Mouse (Mus musculus) stomach, embryonic 16.5 days (tissue): Measurements from ENCODE around the gene Stambp. TPM values are rescaled to one million over a fixed set of nuclear protein-coding genes. Genes with fewer than 3 reads are reported as not detected.

ENCODE experiments used
- ATAC-seq: fragments of 200-750 bp; cut with Nextera tagmentation; 2 replicates; pipeline ENCODE4 v1.8.0; 2017; ENCODE audit warnings: moderate number of reproducible peaks, moderate TSS enrichment; ENCODE audit not compliant: insufficient read depth, low FRiP score
- H3K27ac ChIP-seq: fragments of 300-500 bp; sonication (generic); 2 replicates; pipeline ENCODE4 v1.5.1; 2014; ENCODE audit warnings: low read length
- H3K27me3 ChIP-seq: fragments of 300-500 bp; sonication (generic); 2 replicates; pipeline ENCODE4 v1.6.1; 2014; ENCODE audit warnings: low read length, control low read depth, mixed read lengths; ENCODE audit not compliant: control insufficient read depth, insufficient read depth
- H3K36me3 ChIP-seq: fragments of 300-500 bp; sonication (generic); 2 replicates; pipeline ENCODE4 v1.6.1; 2014; ENCODE audit warnings: low read length; ENCODE audit not compliant: control insufficient read depth, insufficient read depth
- H3K4me1 ChIP-seq: fragments of 300-500 bp; sonication (generic); 2 replicates; pipeline ENCODE4 v1.6.1; 2014; ENCODE audit warnings: low read length, control low read depth, mixed read lengths; ENCODE audit not compliant: control insufficient read depth, insufficient read depth
- H3K4me2 ChIP-seq: fragments of 300-500 bp; sonication (generic); 2 replicates; pipeline ENCODE4 v1.6.1; 2014; ENCODE audit warnings: low read depth, low read length, mixed read lengths
- H3K4me3 ChIP-seq: fragments of 300-500 bp; sonication (generic); replicated peaks from 2 replicates; pipeline ENCODE4 v1.5.1; 2014; ENCODE audit warnings: mild to moderate bottlenecking, low read length
- H3K9ac ChIP-seq: fragments of 300-500 bp; sonication (generic); 2 replicates; pipeline ENCODE4 v1.6.1; 2014; ENCODE audit warnings: low read length
- H3K9me3 ChIP-seq: fragments of 300-500 bp; sonication (generic); replicated peaks from 2 replicates; pipeline ENCODE4 v1.6.1; 2016; ENCODE audit warnings: low read length, control low read depth; ENCODE audit not compliant: control insufficient read depth
- WGBS: fragments of 180-500 bp; shearing (Covaris S2); extraction: QIAGEN DNeasy Blood & Tissue Kit; methylation state at CpG from one replicate; pipeline ENCODE4 v1.1.7; 2014; 5-methylcytosine and 5-hydroxymethylcytosine counted together
- polyA plus RNA-seq: library from polyadenylated mRNA; unstranded; fragments of >200 nt; fragmentation: Nextera tagmentation; extraction: Ambion mirVana; gene quantifications from 2 replicates; pipeline ENCODE4 v1.2.1, GENCODE M21; 2015

Gene Stambp
- polyA plus RNA-seq, 1 experiment from 2014 or later = 28.0 TPM

DNA sequence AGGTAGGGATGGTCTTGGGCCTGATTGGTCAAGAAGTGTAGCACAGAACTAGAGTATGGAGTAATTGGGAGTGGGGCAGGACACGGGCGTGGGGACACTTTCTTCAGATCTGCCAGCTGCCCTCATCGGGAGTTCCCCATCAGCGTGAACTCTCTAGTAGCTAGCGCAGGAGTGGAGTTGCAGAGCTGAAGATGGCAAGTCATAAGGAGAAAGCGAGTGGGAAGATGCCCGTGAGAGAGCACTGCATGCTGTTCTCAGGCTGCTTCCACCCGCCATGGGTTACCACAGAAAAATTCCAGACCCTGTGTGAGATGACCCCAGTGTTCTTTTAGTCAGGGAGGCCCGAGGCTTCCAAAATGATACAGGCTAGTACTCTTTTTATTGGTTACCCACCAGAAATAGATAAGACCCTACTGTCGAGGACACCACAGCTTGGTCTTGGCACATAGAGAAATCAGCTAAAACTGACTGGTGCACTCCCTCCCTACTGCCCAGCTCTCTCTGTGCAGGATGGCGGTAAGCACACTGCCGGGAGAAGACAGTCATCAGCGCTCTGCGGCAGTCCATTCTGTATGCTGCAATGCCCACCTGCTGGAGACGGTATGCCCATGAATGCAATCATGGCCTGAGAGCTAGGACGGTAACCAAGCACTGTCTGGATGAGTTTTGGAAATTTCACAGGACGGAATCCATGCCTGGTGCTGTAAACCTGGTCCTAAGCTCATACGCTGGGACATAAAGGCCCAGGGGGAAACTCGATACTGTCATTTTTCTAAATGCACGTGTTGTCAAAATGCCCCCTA, 9.8 kb upstream of the Stambp start:
- no peak overlapping the region for H3K27ac ChIP-seq
- no peaks in the 10 kb centered on the region for H3K27me3 ChIP-seq
- WGBS = 52% methylated on average over 20 of the region's 20 CpGs
- no peak for ATAC-seq
- H3K9ac ChIP-seq = no peak overlapping the region
- H3K36me3 ChIP-seq = no peaks in the 10 kb centered on the region
- no peaks in the 10 kb centered on the region; the same call in 1 of the 2 replicates for H3K4me1 ChIP-seq
- H3K4me2 ChIP-seq = no peak overlapping the region
- no peak overlapping the region for H3K4me3 ChIP-seq
- H3K9me3 ChIP-seq = no peaks in the 10 kb centered on the region

DNA sequence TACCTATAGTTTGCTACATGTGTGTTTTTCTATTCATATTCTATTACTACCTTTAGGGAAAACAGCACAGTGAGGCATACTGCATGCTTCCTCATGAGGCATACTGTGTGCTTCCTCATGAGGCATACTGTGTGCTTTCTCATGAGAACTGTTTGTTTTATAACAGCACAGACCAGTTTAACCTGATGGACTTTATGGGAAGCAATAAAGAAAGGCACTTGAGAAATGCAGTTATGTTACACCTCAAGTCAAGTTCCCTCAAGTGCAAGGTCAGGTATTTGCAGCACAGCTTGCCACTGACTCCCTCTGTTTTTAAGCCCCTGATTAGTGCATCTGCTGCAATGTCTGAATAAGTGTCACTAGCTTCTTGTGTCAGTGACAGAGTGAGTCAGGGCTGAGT, 5.0 kb upstream of the Stambp start:
- Histone ChIP-seq H3K9me3 (no peaks in the 10 kb centered on the region), H3K4me1 (no peaks in the 10 kb centered on the region; the same call in 1 of the 2 replicates), H3K4me3 (no peak overlapping the region), H3K36me3 (no peaks in the 10 kb centered on the region), H3K4me2 (no peak overlapping the region), H3K27me3 (no peaks in the 10 kb centered on the region), H3K9ac (no peak overlapping the region), H3K27ac (no peak overlapping the region)
- ATAC-seq = no peak

DNA sequence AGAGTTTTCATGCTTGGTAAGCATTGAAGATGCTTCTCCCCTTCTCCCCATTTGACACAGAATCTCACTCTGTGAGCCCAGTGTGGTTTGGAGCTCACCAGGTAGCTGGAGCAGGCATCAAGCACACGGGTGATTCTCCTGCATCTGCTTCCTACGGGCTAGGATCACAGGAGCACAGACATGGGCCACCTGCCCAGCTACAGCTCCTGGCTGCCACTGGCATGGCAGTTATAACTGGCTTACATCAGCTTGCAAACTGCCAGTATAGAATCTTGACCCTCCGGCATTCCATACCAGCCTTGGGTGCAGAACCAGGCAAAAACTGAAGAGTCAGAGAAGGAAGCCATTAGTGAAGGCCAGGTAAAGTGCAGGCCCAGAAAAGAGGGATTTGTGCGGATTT, 3.1 kb upstream of the Stambp start:
- H3K4me3 ChIP-seq = no peak overlapping the region
- H3K36me3 ChIP-seq = no peaks in the 10 kb centered on the region
- no peaks in the 10 kb centered on the region for H3K9me3 ChIP-seq
- H3K4me2 ChIP-seq = no peak overlapping the region
- no peak overlapping the region for H3K9ac ChIP-seq
- peaks cover 9% of the 10 kb centered on the region for H3K4me1 ChIP-seq
- H3K27me3 ChIP-seq = no peaks in the 10 kb centered on the region
- WGBS = 80% methylated on average over 4 of the region's 4 CpGs
- ATAC-seq = no peak
- H3K27ac ChIP-seq = no peak overlapping the region

DNA sequence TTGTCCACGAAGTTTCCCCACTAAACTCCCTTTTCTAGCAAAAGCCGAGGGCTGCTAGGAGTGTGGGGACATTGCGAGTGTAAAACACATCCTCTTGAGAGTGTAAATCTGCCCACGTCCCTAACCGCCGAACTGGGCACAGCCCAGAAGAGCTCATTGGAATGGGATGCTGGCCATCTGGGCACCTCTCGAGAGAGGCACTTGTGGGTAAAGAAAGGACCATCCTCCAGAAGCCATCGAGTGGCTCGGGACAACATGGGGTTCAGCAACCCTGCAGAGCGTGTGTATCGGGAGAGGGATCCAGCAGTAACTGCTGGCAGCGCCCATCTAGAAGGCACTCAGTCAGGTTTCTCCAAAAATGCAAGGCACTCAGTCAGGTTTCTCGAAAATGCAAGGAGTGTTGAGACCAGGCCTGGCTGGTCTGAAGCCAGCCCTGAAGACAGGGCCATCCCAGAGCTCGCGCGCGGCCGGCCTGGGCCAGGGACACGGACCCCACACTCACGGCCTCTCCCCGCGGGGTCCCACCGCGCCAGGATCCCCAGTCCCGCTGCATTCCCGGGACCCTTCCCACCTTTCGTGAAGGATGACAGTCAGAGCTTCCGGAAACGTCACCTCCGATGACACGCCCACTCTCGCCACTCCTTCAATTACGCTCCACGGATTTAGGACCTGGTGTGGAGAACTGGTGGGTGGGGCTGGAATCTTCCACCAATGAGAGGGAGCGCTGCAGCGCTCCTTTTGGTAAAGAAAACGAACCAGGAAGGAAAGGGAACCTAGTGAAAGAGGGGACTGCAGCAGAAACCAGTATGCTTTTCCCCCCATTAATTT, 475 bp downstream of the Stambp start:
- peak overlapping the region; percentile 79 for H3K4me3 ChIP-seq
- peak overlapping the region; percentile 75 for H3K27ac ChIP-seq
- H3K9me3 ChIP-seq = no peaks in the 10 kb centered on the region
- H3K9ac ChIP-seq = peak overlapping the region; percentile 92
- H3K4me2 ChIP-seq = peak overlapping the region; percentile 91
- 5% methylated on average over 37 of the region's 37 CpGs for WGBS
- peak; percentile 94 for ATAC-seq
- H3K27me3 ChIP-seq = no peaks in the 10 kb centered on the region
- no peaks in the 10 kb centered on the region for H3K36me3 ChIP-seq
- peaks cover 9% of the 10 kb centered on the region for H3K4me1 ChIP-seq

DNA sequence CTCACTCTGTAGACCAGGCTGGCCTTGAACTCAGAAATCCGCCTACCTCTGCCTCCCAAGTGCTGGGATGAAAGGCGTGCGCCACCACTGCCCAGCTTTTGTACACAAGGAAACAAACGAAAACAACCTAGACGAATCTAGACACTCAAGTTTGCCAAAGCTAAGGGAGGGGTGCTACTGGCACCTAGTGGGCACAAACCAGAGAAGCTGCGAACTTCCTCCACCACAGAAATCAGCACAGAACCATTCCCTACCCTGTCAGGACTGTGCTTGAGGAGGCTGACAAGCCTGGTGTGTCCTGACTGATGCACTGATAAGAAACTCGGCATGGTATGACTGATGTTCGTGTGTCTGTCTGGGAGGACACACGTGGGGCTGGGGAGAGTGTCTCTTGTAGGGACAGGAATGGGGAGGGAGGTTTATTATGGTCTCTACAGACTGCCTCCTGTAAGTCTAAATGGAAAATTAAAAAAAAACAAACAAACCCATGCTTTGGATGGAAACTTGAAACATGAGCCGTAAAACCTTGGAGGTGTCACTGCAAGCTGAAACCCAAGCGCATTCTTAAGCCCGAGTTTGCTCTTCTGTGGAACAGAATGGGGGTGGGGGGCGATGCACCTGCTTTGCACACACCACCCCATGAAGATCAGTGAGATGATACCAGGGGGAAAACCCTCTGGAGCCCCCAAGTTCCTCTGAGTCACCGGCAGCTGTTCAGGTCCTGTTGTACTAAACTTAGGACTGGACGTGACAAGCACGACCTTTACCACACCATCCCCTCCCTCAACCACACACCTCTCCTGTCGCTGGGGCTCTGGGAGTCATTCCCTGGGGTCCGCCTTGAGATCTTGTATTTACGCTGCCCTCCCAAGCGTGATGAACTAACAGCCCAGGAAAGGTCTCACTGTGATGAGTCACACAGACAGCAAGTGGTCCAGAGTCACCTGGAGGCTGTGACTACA, 3.3 kb downstream of the Stambp start:
- Histone ChIP-seq H3K27me3 (no peaks in the 10 kb centered on the region), H3K9me3 (no peaks in the 10 kb centered on the region), H3K4me2 (no peak overlapping the region), H3K4me3 (no peak overlapping the region), H3K27ac (no peak overlapping the region), H3K9ac (no peak overlapping the region), H3K4me1 (peaks cover 9% of the 10 kb centered on the region), H3K36me3 (no peaks in the 10 kb centered on the region)
- 67% methylated on average over 20 of the region's 20 CpGs for WGBS
- ATAC-seq = no peak

DNA sequence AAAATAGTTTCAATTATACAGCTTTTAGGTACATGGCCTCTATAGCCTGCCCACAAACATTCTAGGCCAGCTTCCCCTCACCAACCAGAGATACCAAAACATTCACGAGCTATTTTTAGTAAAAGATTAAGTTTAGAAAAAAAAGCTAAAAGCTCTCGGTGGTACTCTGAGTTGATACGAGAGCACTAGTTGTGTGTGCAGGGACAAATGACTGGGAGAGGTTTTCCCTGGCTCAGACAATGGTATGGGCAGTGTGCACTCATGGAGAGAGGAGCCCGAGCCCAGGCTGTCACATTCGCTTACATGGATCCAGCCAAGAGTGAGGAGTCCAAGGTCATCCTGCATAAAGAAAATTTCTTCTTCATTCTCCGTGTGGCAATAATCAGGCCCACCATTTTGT, 16.6 kb downstream of the Stambp start:
- H3K4me3 ChIP-seq = no peak overlapping the region
- H3K4me2 ChIP-seq = no peak overlapping the region
- no peak overlapping the region for H3K27ac ChIP-seq
- H3K36me3 ChIP-seq = 0 out of 2 replicates have a peak, but pooled peaks cover 9% of the 10 kb centered on the region
- ATAC-seq = no peak
- no peak overlapping the region for H3K9ac ChIP-seq
- H3K27me3 ChIP-seq = no peaks in the 10 kb centered on the region
- no peaks in the 10 kb centered on the region for H3K4me1 ChIP-seq
- WGBS = 71% methylated on average over 6 of the region's 6 CpGs
- no peaks in the 10 kb centered on the region for H3K9me3 ChIP-seq

DNA sequence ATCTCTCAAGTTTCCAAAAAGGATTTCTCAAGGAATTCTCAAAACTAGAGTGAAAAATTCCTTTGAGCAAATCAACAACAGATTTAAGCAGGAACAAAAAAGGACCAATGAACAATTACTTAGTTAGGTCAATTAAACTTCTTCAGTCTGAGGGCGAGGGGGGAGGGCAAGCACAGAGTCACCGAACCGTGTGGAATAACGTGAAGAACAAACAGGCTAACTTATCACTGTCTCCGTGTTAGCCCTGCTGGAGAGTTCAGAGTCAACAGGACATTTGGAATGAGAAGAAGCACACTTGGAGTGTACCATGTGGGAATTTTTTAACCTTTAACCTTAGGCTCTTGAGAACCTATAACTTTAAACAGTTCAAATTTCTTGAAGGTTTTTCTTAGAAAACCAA, 24.2 kb downstream of the Stambp start:
- Histone ChIP-seq H3K9ac (no peak overlapping the region), H3K27ac (no peak overlapping the region), H3K9me3 (no peaks in the 10 kb centered on the region), H3K27me3 (no peaks in the 10 kb centered on the region), H3K4me1 (no peaks in the 10 kb centered on the region), H3K36me3 (peaks cover 10% of the 10 kb centered on the region; the same call in 1 of the 2 replicates), H3K4me2 (no peak overlapping the region), H3K4me3 (no peak overlapping the region)
- 50% methylated on average over 5 of the region's 5 CpGs for WGBS
- no peak for ATAC-seq

DNA sequence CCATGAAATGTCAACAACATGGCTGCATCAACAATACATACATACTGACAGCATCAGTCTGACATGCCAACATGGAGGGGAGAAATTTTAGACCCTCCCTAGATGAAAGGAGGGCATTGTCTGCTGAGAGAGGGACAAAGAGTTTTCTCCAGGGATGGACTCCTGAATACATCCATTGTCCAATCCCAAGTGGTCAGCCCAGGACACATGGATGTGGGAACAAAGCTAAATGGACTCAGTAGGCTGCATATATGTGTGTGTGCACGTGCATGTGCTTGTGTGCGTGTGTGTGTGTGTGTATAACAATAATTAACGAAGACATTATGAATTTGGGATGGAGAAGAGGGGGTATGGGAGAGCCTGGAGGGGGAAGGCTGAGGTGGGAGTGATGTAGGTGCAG, 26.8 kb downstream of the Stambp start:
- 78% methylated on average over 3 of the region's 3 CpGs for WGBS

More for the DNA sequence above, 26.8 kb downstream of the Stambp start:
- ATAC-seq = no peak
- Histone ChIP-seq H3K9ac (no peak overlapping the region), H3K27ac (no peak overlapping the region), H3K4me2 (no peak overlapping the region), H3K36me3 (peaks cover 6% of the 10 kb centered on the region; the same call in 1 of the 2 replicates), H3K4me1 (0 out of 2 replicates have a peak, but pooled peaks cover 8% of the 10 kb centered on the region), H3K4me3 (no peak overlapping the region), H3K9me3 (no peaks in the 10 kb centered on the region), H3K27me3 (no peaks in the 10 kb centered on the region)
